Mouse (Mus musculus) small intestine, adult 2 months (tissue): Measurements from ENCODE around the gene Ddx19a.

Experiments
- CTCF ChIP-seq: fragments of 200-500 bp; IDR thresholded peaks from 2 replicates; pipeline ENCODE4 v1.5.1; 2012; ENCODE audit warnings: low read depth, mild to moderate bottlenecking, control low read depth, inconsistent platforms, low read length, moderate library complexity, mixed read lengths; ENCODE audit not compliant: insufficient replicate concordance, insufficient read length; ENCODE audit errors: extremely low read depth
- POLR2A ChIP-seq: fragments of 200-500 bp; IDR thresholded peaks from 2 replicates; pipeline ENCODE4 v1.6.1; 2012; ENCODE audit warnings: low read depth, mild to moderate bottlenecking, control low read depth, inconsistent platforms, low read length, moderate library complexity

GRCm38 (mm10) chr8:110964666-110965065 is 32.9 kb downstream of the Ddx19a start:
- no peak for TF ChIP-seq CTCF
- TF ChIP-seq POLR2A: no peak
